Mouse (Mus musculus) kidney, adult 2 months (tissue): ENCODE measurements at regions not wholly inside any gene's neighbourhood (a gene's known extent, or its start where the extent isn't known, plus 50 kb on each side); places are given as distances from the start of the nearest gene placed in this dataset.

Experiments
- CTCF ChIP-seq: fragments of 200-500 bp; conservative IDR thresholded peaks from 2 replicates; pipeline ENCODE4 v1.5.1; 2011; ENCODE audit warnings: low read depth, mild to moderate bottlenecking, control low read depth, low read length, moderate library complexity, mixed read lengths; ENCODE audit not compliant: insufficient read depth, insufficient read length
- POLR2A ChIP-seq: fragments of 200-500 bp; IDR thresholded peaks from one replicate; pipeline ENCODE4 v1.6.1; 2011; ENCODE audit warnings: low read depth, low read length, control low read depth

GRCm38 (mm10) chr1:89268806-89269205 is 185.8 kb upstream of the Agap1 start:
- no peak for TF ChIP-seq CTCF
- TF ChIP-seq POLR2A = no peak
